Mouse (Mus musculus) lung, embryonic 15.5 days (tissue): ENCODE measurements around the gene Map3k6. TPM values are rescaled to one million over a fixed set of nuclear protein-coding genes. Genes with fewer than 3 reads are reported as not detected.

Experiments
- ATAC-seq: fragments of 200-750 bp; cut with Nextera tagmentation; 2 replicates; pipeline ENCODE4 v1.8.0; 2017; ENCODE audit warnings: moderate number of reproducible peaks, borderline replicate concordance; ENCODE audit not compliant: low FRiP score, low TSS enrichment; ENCODE audit errors: extremely low read depth
- H3K27ac ChIP-seq: fragments of 300-500 bp; sonication (generic); 2 replicates; pipeline ENCODE4 v1.5.1; 2015; ENCODE audit warnings: moderate library complexity, mild to moderate bottlenecking, inconsistent platforms
- H3K27me3 ChIP-seq: fragments of 300-500 bp; sonication (generic); 2 replicates; pipeline ENCODE4 v1.6.1; 2015; ENCODE audit warnings: inconsistent platforms
- H3K36me3 ChIP-seq: fragments of 300-500 bp; sonication (generic); 2 replicates; pipeline ENCODE4 v1.6.1; 2015; ENCODE audit warnings: inconsistent platforms
- H3K4me1 ChIP-seq: fragments of 300-500 bp; sonication (generic); 2 replicates; pipeline ENCODE4 v1.6.1; 2015; ENCODE audit warnings: inconsistent platforms
- H3K4me2 ChIP-seq: fragments of 300-500 bp; sonication (generic); 2 replicates; pipeline ENCODE4 v1.6.1; 2015; ENCODE audit warnings: inconsistent platforms, mild to moderate bottlenecking, moderate library complexity
- H3K4me3 ChIP-seq: fragments of 300-500 bp; sonication (generic); 2 replicates; pipeline ENCODE4 v1.5.1; 2015; ENCODE audit warnings: mild to moderate bottlenecking, inconsistent platforms
- H3K9ac ChIP-seq: fragments of 300-500 bp; sonication (generic); 2 replicates; pipeline ENCODE4 v1.6.1; 2015; ENCODE audit warnings: inconsistent platforms
- H3K9me3 ChIP-seq: fragments of 300-500 bp; sonication (generic); 2 replicates; pipeline ENCODE4 v1.6.1; 2016; ENCODE audit warnings: inconsistent platforms
- WGBS: fragments of 180-500 bp; shearing (Covaris S2); methylation state at CpG from one replicate; pipeline ENCODE4 v1.1.7; 2015; 5-methylcytosine and 5-hydroxymethylcytosine counted together
- polyA plus RNA-seq: library from polyadenylated mRNA; unstranded; fragments of >200 nt; fragmentation: Nextera tagmentation; extraction: Ambion mirVana; gene quantifications from 2 replicates; pipeline ENCODE4 v1.2.1, GENCODE M21; 2015

The Map3k6 gene
- polyA plus RNA-seq, 1 experiment from 2014 or later, result 3.0 TPM

GRCm38 (mm10) chr4:133292405-133292804 lies 51.8 kb downstream of the Map3k6 start:
- no peak for ATAC-seq
- WGBS, result 74% methylated on average over 4 of the region's 4 CpGs
- no peak overlapping the region for H3K27ac ChIP-seq

GRCm38 (mm10) chr4:133292901-133293843 lies 52.6 kb downstream of the Map3k6 start:
- WGBS, result 31% methylated on average over 24 of the region's 24 CpGs
- H3K9ac ChIP-seq, result no peak overlapping the region

More at GRCm38 (mm10) chr4:133292405-133292804, 51.8 kb downstream of the Map3k6 start:
- Histone ChIP-seq H3K9ac (no peak overlapping the region), H3K9me3 (no peaks in the 10 kb centered on the region), H3K4me3 (no peak overlapping the region), H3K4me2 (no peak overlapping the region), H3K36me3 (peaks cover 3% of the 10 kb centered on the region; the same call in 1 of the 2 replicates), H3K27me3 (no peaks in the 10 kb centered on the region), H3K4me1 (peaks cover 7% of the 10 kb centered on the region)

GRCm38 (mm10) chr4:133294084-133294483 lies 53.5 kb downstream of the Map3k6 start:
- 56% methylated on average over 11 of the region's 11 CpGs for WGBS
- H3K9me3 ChIP-seq, result no peaks in the 10 kb centered on the region
- no peak overlapping the region for H3K9ac ChIP-seq
- peaks cover 22% of the 10 kb centered on the region for H3K4me1 ChIP-seq
- no peak overlapping the region for H3K4me2 ChIP-seq
- peaks cover 3% of the 10 kb centered on the region; the same call in 1 of the 2 replicates for H3K36me3 ChIP-seq
- no peak for ATAC-seq
- no peak overlapping the region for H3K27ac ChIP-seq
- H3K27me3 ChIP-seq, result no peaks in the 10 kb centered on the region
- no peak overlapping the region for H3K4me3 ChIP-seq

More at GRCm38 (mm10) chr4:133292901-133293843, 52.6 kb downstream of the Map3k6 start:
- Histone ChIP-seq H3K4me2 (no peak overlapping the region), H3K4me1 (peaks cover 13% of the 10 kb centered on the region), H3K36me3 (peaks cover 3% of the 10 kb centered on the region; the same call in 1 of the 2 replicates), H3K27me3 (no peaks in the 10 kb centered on the region), H3K9me3 (no peaks in the 10 kb centered on the region), H3K4me3 (no peak overlapping the region), H3K27ac (no peak overlapping the region)
- peak; percentile 23; the same call in 1 of the 2 replicates for ATAC-seq

- Histone ChIP-seq H3K4me2 (no peak overlapping the region), H3K27me3 (no peaks in the 10 kb centered on the region), H3K27ac (no peak overlapping the region), H3K9ac (no peak overlapping the region), H3K9me3 (no peaks in the 10 kb centered on the region), H3K4me3 (no peak overlapping the region), H3K36me3 (peaks cover 3% of the 10 kb centered on the region; the same call in 1 of the 2 replicates), H3K4me1 (peaks cover 25% of the 10 kb centered on the region)
- no peak; the same call in 1 of the 2 replicates for ATAC-seq
- 64% methylated on average over 10 of the region's 10 CpGs for WGBS
Measured at GRCm38 (mm10) chr4:133297360-133297759, 56.7 kb downstream of the Map3k6 start.

- Histone ChIP-seq H3K27me3 (no peaks in the 10 kb centered on the region), H3K4me1 (peaks cover 25% of the 10 kb centered on the region), H3K9ac (no peak overlapping the region), H3K4me2 (no peak overlapping the region), H3K27ac (peak overlapping the region; percentile 10; the same call in 1 of the 2 replicates), H3K4me3 (no peak overlapping the region), H3K36me3 (peaks cover 3% of the 10 kb centered on the region; the same call in 1 of the 2 replicates), H3K9me3 (no peaks in the 10 kb centered on the region)
- WGBS, result 0% methylated on average over 5 of the region's 5 CpGs
- ATAC-seq, result peak; percentile 79; the same call in 1 of the 2 replicates
Measured at GRCm38 (mm10) chr4:133297801-133298238, 57.2 kb downstream of the Map3k6 start.

- H3K4me2 ChIP-seq, result no peak overlapping the region
- H3K4me3 ChIP-seq, result no peak overlapping the region
- no peaks in the 10 kb centered on the region for H3K27me3 ChIP-seq
- no peak overlapping the region for H3K9ac ChIP-seq
- no peaks in the 10 kb centered on the region for H3K9me3 ChIP-seq
- ATAC-seq, result no peak
- H3K27ac ChIP-seq, result peak overlapping the region; percentile 12; the same call in 1 of the 2 replicates
- 41% methylated on average over 12 of the region's 12 CpGs for WGBS
- H3K4me1 ChIP-seq, result peaks cover 19% of the 10 kb centered on the region; the same call in 1 of the 2 replicates
- H3K36me3 ChIP-seq, result peaks cover 7% of the 10 kb centered on the region; the same call in 1 of the 2 replicates
Measured at GRCm38 (mm10) chr4:133298516-133299365, 58.1 kb downstream of the Map3k6 start.

GRCm38 (mm10) chr4:133299701-133300100 lies 59.1 kb downstream of the Map3k6 start:
- Histone ChIP-seq H3K9me3 (no peaks in the 10 kb centered on the region), H3K36me3 (peaks cover 9% of the 10 kb centered on the region; the same call in 1 of the 2 replicates), H3K27ac (no peak overlapping the region), H3K4me3 (no peak overlapping the region), H3K27me3 (no peaks in the 10 kb centered on the region), H3K9ac (no peak overlapping the region), H3K4me1 (peaks cover 19% of the 10 kb centered on the region; the same call in 1 of the 2 replicates), H3K4me2 (no peak overlapping the region)
- WGBS, result 56% methylated on average over 5 of the region's 5 CpGs
- ATAC-seq, result no peak

GRCm38 (mm10) chr4:133300421-133300820 lies 59.8 kb downstream of the Map3k6 start:
- no peaks in the 10 kb centered on the region for H3K9me3 ChIP-seq
- H3K4me2 ChIP-seq, result no peak overlapping the region
- ATAC-seq, result no peak
- H3K4me1 ChIP-seq, result peaks cover 19% of the 10 kb centered on the region; the same call in 1 of the 2 replicates
- H3K4me3 ChIP-seq, result no peak overlapping the region
- H3K27ac ChIP-seq, result no peak overlapping the region
- no peak overlapping the region for H3K9ac ChIP-seq
- WGBS, result 82% methylated on average over 11 of the region's 11 CpGs
- H3K36me3 ChIP-seq, result peaks cover 7% of the 10 kb centered on the region; the same call in 1 of the 2 replicates
- H3K27me3 ChIP-seq, result no peaks in the 10 kb centered on the region

GRCm38 (mm10) chr4:133301802-133302201 lies 61.2 kb downstream of the Map3k6 start:
- ATAC-seq, result no peak
- H3K4me2 ChIP-seq, result no peak overlapping the region
- H3K9ac ChIP-seq, result no peak overlapping the region
- H3K4me3 ChIP-seq, result no peak overlapping the region
- H3K4me1 ChIP-seq, result peaks cover 19% of the 10 kb centered on the region; the same call in 1 of the 2 replicates
- H3K27ac ChIP-seq, result no peak overlapping the region
- H3K36me3 ChIP-seq, result peaks cover 11% of the 10 kb centered on the region; the same call in 1 of the 2 replicates
- H3K9me3 ChIP-seq, result no peaks in the 10 kb centered on the region
- H3K27me3 ChIP-seq, result no peaks in the 10 kb centered on the region
- WGBS, result 18% methylated on average over 4 of the region's 4 CpGs
